Mouse (Mus musculus): ENCODE measurements around the gene Stpg2.
"Not testable (repeated sequence)": the region's sequence is repeated elsewhere in the genome, so short reads cannot be mapped to it uniquely, and the experiment has no call there.

DNA sequence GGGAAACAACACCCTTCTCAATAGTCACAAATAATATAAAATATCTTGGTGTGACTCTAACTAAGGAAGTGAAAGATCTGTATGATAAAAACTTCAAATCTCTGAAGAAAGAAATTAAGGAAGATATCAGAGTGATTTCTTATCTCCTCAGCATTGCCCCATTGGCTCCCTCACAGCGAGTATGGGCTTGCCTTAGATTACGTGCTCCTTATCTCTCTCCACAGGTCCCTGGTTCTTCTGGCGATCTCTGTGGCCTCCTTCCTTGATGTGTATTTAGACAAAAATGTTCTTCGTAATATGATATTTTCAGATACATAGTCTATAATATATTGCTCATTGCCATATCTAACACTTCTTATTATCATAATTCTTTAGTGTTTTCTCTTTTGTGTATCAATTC is 501.9 kb downstream of the Stpg2 start:
- TF ChIP-seq CTCF (IDR thresholded peaks at IDR 0.05; ENCODE audit: low read depth, low read length); EP300 (IDR thresholded peaks at IDR 0.05; ENCODE audit: insufficient read depth, low read depth, low read length): not testable (repeated sequence)

Data from ES-Bruce4 (cell line).